Mouse (Mus musculus) adrenal gland, adult (tissue): ENCODE results near the gene Lats2.
"Not testable (repeated sequence)": the region's sequence is repeated elsewhere in the genome, so short reads cannot be mapped to it uniquely, and the experiment has no call there.

ENCODE experiments used
- DNase-seq, 2 experiments: peaks; one replicate each; pipeline ENCODE4 v3.0.0; 2022 to 2023; ENCODE audit warnings: low spot score in 1 of 2; ENCODE audit not compliant: inconsistent age in 2 of 2

Gene Lats2

GRCm38 (mm10) chr14:57758237-57758636 is at the start of gene Lats2:
Gene Lats2, minus strand, starts transcription at chr14:57758388.
- DNase-seq: no peak

- no peak for DNase-seq
These were observed 45.5 kb upstream of the Lats2 start for GRCm38 (mm10) chr14:57803731-57804130.

GRCm38 (mm10) chr14:57797991-57798931 is 40.1 kb upstream of the Lats2 start, which contains the start of gene Sap18:
Gene Sap18, plus strand, starts transcription at chr14:57798180.
- peak; percentile 99 for DNase-seq

- no peak for DNase-seq
These were observed 39.4 kb upstream of the Lats2 start for GRCm38 (mm10) chr14:57797551-57797950.

GRCm38 (mm10) chr14:57791171-57791570 is 33.0 kb upstream of the Lats2 start:
- no peak for DNase-seq

GRCm38 (mm10) chr14:57789759-57790158 is 31.6 kb upstream of the Lats2 start:
- no peak for DNase-seq

- DNase-seq: no peak
These were observed 31.1 kb upstream of the Lats2 start for GRCm38 (mm10) chr14:57789311-57789710.

- no peak for DNase-seq
These were observed 29.2 kb upstream of the Lats2 start for GRCm38 (mm10) chr14:57787406-57787805.

GRCm38 (mm10) chr14:57772157-57772815 is 14.1 kb upstream of the Lats2 start:
- no peak for DNase-seq

- DNase-seq: no peak
These were observed 10.9 kb upstream of the Lats2 start for GRCm38 (mm10) chr14:57769102-57769501.

GRCm38 (mm10) chr14:57760447-57761412 is 2.5 kb upstream of the Lats2 start:
- DNase-seq: no peak

GRCm38 (mm10) chr14:57756094-57756493 is 2.1 kb downstream of the Lats2 start:
- DNase-seq: no peak

GRCm38 (mm10) chr14:57755661-57756060 is 2.5 kb downstream of the Lats2 start:
- DNase-seq: no peak

- DNase-seq: no peak
These were observed 4.7 kb downstream of the Lats2 start for GRCm38 (mm10) chr14:57753351-57753992.

- not testable (repeated sequence) for DNase-seq
These were observed 7.2 kb downstream of the Lats2 start for GRCm38 (mm10) chr14:57751006-57751405.

GRCm38 (mm10) chr14:57749501-57749900 is 8.7 kb downstream of the Lats2 start:
- DNase-seq: no peak

- peak; percentile 94 to 98 for DNase-seq
These were observed 12.0 kb downstream of the Lats2 start, which contains the start of gene Gm49361 for GRCm38 (mm10) chr14:57746001-57746771. Gene Gm49361, minus strand, starts transcription at chr14:57746103.

- peak; percentile 68 to 91 for DNase-seq
These were observed 12.8 kb downstream of the Lats2 start for GRCm38 (mm10) chr14:57745291-57745969.

GRCm38 (mm10) chr14:57744547-57744946 is 13.6 kb downstream of the Lats2 start:
- DNase-seq: peak; percentile 27 to 77
